Mouse (Mus musculus): Measurements from ENCODE around the gene Gpr35. TPM values are rescaled to one million over a fixed set of nuclear protein-coding genes. Genes with fewer than 3 reads are reported as not detected.

The Gpr35 gene
- total and polyA plus RNA-seq, 2 experiments from 2014 or later = 0.13 to 0.42 TPM

DNA sequence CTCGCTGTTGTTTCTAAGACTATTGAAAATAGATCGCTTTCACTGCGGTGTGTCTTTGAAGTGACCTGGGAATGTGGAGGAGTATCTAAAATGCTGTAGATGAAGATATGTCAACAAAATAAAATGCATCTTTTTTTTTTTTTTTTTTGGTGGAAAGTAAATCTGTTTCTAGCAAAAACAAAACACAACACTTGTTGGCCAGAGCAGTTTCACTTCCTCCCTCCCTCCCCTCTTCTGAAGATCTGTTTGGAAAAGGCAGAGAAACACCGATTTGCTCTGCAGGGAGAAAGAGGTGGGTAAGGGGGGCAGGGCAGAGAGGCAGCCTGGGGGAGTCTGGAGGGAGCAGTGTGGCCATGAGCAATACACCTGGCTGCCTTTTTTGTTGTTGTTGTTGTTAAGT, 62.7 kb downstream of the Gpr35 start:
- 75% methylated on average over 4 of the region's 4 CpGs for WGBS
- H3K4me2 ChIP-seq (ENCODE audit: low read depth, low read length) = no peak overlapping the region
- ATAC-seq (no peak), DNase-seq (ENCODE audit: low spot score) (no peak)
- no peak for TF ChIP-seq CTCF (IDR thresholded peaks at IDR 0.05; ENCODE audit: low read depth)
- no peak overlapping the region for H3K4me3 ChIP-seq (ENCODE audit: low read length)
- no peak overlapping the region for H3K9ac ChIP-seq (replicated peaks; ENCODE audit: low read length)
- H3K27ac ChIP-seq = no peak overlapping the region
- no peaks in the 10 kb centered on the region for H3K27me3 ChIP-seq (ENCODE audit: insufficient read depth, low read length)
- no peaks in the 10 kb centered on the region; the same call in 1 of the 2 replicates for H3K4me1 ChIP-seq (ENCODE audit: insufficient read depth, low read length)
- peaks cover 22% of the 10 kb centered on the region for H3K36me3 ChIP-seq (ENCODE audit: insufficient read depth, low read length)
- no peaks in the 10 kb centered on the region for H3K9me3 ChIP-seq (ENCODE audit: low read length)

DNA sequence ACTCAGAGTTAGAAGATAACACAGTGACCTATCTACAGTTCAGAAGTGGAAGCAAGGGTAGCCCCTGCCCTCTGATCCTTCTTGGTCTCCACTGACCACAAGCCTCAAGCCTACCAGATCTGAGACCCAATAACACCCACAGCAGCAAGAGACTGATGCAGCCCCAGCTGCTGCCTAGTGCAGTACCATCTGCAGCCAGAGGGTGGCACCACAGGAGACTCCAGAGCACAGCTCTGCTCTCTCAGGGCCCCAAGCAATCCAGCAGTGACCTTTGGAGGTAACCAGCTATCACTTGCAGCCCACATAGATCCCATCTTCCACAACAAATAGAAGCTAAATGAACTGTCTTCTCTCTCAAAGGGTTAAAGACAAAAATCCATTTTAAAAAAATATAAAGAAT, 63.8 kb downstream of the Gpr35 start:
- Histone ChIP-seq H3K4me1 (ENCODE audit: insufficient read depth, low read length) (no peaks in the 10 kb centered on the region; the same call in 1 of the 2 replicates), H3K9ac (replicated peaks; ENCODE audit: low read length) (no peak overlapping the region), H3K9me3 (ENCODE audit: low read length) (no peaks in the 10 kb centered on the region), H3K36me3 (ENCODE audit: insufficient read depth, low read length) (peaks cover 33% of the 10 kb centered on the region), H3K4me3 (ENCODE audit: low read length) (no peak overlapping the region), H3K4me2 (ENCODE audit: low read depth, low read length) (no peak overlapping the region), H3K27ac (0 out of 2 replicates have a peak overlapping the region, but pooled peaks have one; percentile 48), H3K27me3 (ENCODE audit: insufficient read depth, low read length) (no peaks in the 10 kb centered on the region)
- TF ChIP-seq CTCF (IDR thresholded peaks at IDR 0.05; ENCODE audit: low read depth) = peak; percentile 93
- DNase-seq (ENCODE audit: low spot score) (peak; percentile 80), ATAC-seq (peak; percentile 68)

- ATAC-seq = no peak
- H3K36me3 ChIP-seq (ENCODE audit: insufficient read depth, low read length) = peaks cover 40% of the 10 kb centered on the region
- H3K27ac ChIP-seq = peak overlapping the region; percentile 48; the same call in 1 of the 2 replicates
- no peaks in the 10 kb centered on the region; the same call in 1 of the 2 replicates for H3K4me1 ChIP-seq (ENCODE audit: insufficient read depth, low read length)
- TF ChIP-seq CTCF (IDR thresholded peaks at IDR 0.05; ENCODE audit: low read depth) = no peak
- no peaks in the 10 kb centered on the region for H3K27me3 ChIP-seq (ENCODE audit: insufficient read depth, low read length)
- H3K4me2 ChIP-seq (ENCODE audit: low read depth, low read length) = no peak overlapping the region
- no peak overlapping the region for H3K9ac ChIP-seq (replicated peaks; ENCODE audit: low read length)
- H3K9me3 ChIP-seq (ENCODE audit: low read length) = no peaks in the 10 kb centered on the region
- no peak overlapping the region for H3K4me3 ChIP-seq (ENCODE audit: low read length)
- WGBS = 63% methylated on average over 2 of the region's 2 CpGs
- DNase-seq (ENCODE audit: low spot score) = no peak
Measured at GRCm38 (mm10) chr1:93015136-93015535, 64.5 kb downstream of the Gpr35 start.

- no peak for TF ChIP-seq CTCF (IDR thresholded peaks at IDR 0.05; ENCODE audit: low read depth)
- H3K27me3 ChIP-seq (ENCODE audit: insufficient read depth, low read length) = no peaks in the 10 kb centered on the region
- WGBS = 78% methylated on average over 10 of the region's 10 CpGs
- ATAC-seq (no peak), DNase-seq (ENCODE audit: low spot score) (no peak)
- no peak overlapping the region for H3K9ac ChIP-seq (replicated peaks; ENCODE audit: low read length)
- H3K36me3 ChIP-seq (ENCODE audit: insufficient read depth, low read length) = peaks cover 74% of the 10 kb centered on the region
- H3K4me2 ChIP-seq (ENCODE audit: low read depth, low read length) = no peak overlapping the region
- no peaks in the 10 kb centered on the region for H3K9me3 ChIP-seq (ENCODE audit: low read length)
- H3K27ac ChIP-seq = no peak overlapping the region
- H3K4me1 ChIP-seq (ENCODE audit: insufficient read depth, low read length) = no peaks in the 10 kb centered on the region; the same call in 1 of the 2 replicates
- no peak overlapping the region for H3K4me3 ChIP-seq (ENCODE audit: low read length)
Measured at GRCm38 (mm10) chr1:93018716-93019115, 68.1 kb downstream of the Gpr35 start.

DNA sequence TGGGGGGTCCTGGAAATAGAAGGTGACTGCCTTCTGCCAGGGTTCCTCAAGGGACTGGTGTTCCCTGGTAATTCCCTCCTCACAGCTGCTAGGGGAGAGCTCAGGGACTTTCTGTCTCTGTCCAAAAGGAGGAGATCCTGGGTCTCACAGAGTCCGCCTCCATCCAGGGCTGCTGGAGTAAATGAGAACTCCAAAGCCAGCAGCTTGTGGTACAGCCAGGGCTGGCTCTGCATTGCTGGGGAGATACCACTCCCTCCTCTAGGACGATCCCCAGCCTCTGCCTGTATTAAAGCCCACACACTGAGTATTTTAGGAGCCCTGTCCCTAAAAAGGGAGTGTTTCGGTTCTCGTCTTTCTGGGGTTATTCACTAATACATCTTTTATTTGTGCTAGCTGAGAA, 69.9 kb downstream of the Gpr35 start:
- no peak overlapping the region for H3K4me3 ChIP-seq (ENCODE audit: low read length)
- 86% methylated on average over 4 of the region's 4 CpGs for WGBS
- H3K36me3 ChIP-seq (ENCODE audit: insufficient read depth, low read length) = peaks cover 93% of the 10 kb centered on the region
- no peak overlapping the region for H3K27ac ChIP-seq
- H3K9ac ChIP-seq (replicated peaks; ENCODE audit: low read length) = no peak overlapping the region
- TF ChIP-seq CTCF (IDR thresholded peaks at IDR 0.05; ENCODE audit: low read depth) = no peak
- H3K9me3 ChIP-seq (ENCODE audit: low read length) = no peaks in the 10 kb centered on the region
- DNase-seq (ENCODE audit: low spot score) (no peak), ATAC-seq (no peak)
- no peak overlapping the region for H3K4me2 ChIP-seq (ENCODE audit: low read depth, low read length)
- no peaks in the 10 kb centered on the region for H3K4me1 ChIP-seq (ENCODE audit: insufficient read depth, low read length)
- H3K27me3 ChIP-seq (ENCODE audit: insufficient read depth, low read length) = no peaks in the 10 kb centered on the region

DNA sequence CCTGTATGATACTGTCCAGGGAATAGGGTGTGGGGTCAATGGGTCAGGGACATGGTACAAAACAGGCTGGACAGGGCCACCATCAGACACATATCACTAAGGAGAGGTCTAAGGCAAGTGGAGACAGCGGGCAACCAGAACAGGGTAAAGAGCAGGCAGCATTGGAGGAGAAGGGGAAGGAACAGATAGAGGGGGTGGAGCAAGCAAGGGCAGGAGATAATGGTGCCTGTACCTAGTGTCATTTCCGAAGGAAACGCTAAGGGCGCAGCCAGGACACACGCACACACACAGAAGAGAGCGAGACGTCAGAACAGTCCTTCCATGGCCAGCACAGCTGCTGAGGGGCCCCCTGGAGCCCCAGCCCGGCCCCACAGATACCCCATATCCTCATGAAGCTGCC, 75.9 kb downstream of the Gpr35 start:
- H3K4me1 ChIP-seq (ENCODE audit: insufficient read depth, low read length) = no peaks in the 10 kb centered on the region

DNA sequence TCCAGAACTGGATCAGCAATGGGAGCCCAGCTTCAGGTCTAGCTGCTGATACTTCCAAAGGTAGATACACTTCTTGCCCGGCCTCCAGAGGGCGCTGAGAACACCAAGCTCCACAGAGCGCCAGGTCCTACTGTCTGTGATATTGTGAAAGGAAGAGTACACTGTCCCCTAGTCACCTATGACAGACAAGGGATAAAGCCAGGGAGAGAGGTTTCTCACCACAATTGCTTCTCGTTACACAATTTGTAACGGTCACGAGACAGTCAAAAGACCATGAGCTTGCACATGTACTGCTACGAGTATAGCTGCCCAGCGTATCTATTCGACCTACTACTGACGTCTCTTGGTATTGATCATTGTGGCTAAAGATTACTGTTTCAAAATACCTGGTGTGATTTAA, 78.7 kb downstream of the Gpr35 start:
- Histone ChIP-seq H3K27ac (no peak overlapping the region), H3K9ac (replicated peaks; ENCODE audit: low read length) (no peak overlapping the region), H3K9me3 (ENCODE audit: low read length) (no peaks in the 10 kb centered on the region), H3K4me1 (ENCODE audit: insufficient read depth, low read length) (no peaks in the 10 kb centered on the region), H3K36me3 (ENCODE audit: insufficient read depth, low read length) (peaks cover 60% of the 10 kb centered on the region), H3K4me3 (ENCODE audit: low read length) (no peak overlapping the region), H3K4me2 (ENCODE audit: low read depth, low read length) (no peak overlapping the region), H3K27me3 (ENCODE audit: insufficient read depth, low read length) (no peaks in the 10 kb centered on the region)
- no peak for ATAC-seq
- DNase-seq (ENCODE audit: low spot score) = no peak
- TF ChIP-seq CTCF (IDR thresholded peaks at IDR 0.05; ENCODE audit: low read depth) = no peak; the same call in 1 of the 2 replicates
- 93% methylated on average over 10 of the region's 10 CpGs for WGBS

More for the DNA sequence above, 75.9 kb downstream of the Gpr35 start:
- H3K9me3 ChIP-seq (ENCODE audit: low read length) = no peaks in the 10 kb centered on the region
- H3K27ac ChIP-seq = no peak overlapping the region
- no peak for TF ChIP-seq CTCF (IDR thresholded peaks at IDR 0.05; ENCODE audit: low read depth)
- no peak overlapping the region for H3K4me3 ChIP-seq (ENCODE audit: low read length)
- H3K36me3 ChIP-seq (ENCODE audit: insufficient read depth, low read length) = peaks cover 65% of the 10 kb centered on the region
- H3K4me2 ChIP-seq (ENCODE audit: low read depth, low read length) = no peak overlapping the region
- no peak overlapping the region for H3K9ac ChIP-seq (replicated peaks; ENCODE audit: low read length)
- ATAC-seq (no peak), DNase-seq (ENCODE audit: low spot score) (no peak)
- H3K27me3 ChIP-seq (ENCODE audit: insufficient read depth, low read length) = no peaks in the 10 kb centered on the region
- 92% methylated on average over 8 of the region's 8 CpGs for WGBS

All from hindbrain, postnatal 0 days (tissue).